Mouse (Mus musculus): ENCODE results near the gene Sh3rf3. TPM values are rescaled to one million over a fixed set of nuclear protein-coding genes. Genes with fewer than 3 reads are reported as not detected.

Sh3rf3 gene
- polyA plus RNA-seq, 1 experiment, result 6.0 TPM

DNA sequence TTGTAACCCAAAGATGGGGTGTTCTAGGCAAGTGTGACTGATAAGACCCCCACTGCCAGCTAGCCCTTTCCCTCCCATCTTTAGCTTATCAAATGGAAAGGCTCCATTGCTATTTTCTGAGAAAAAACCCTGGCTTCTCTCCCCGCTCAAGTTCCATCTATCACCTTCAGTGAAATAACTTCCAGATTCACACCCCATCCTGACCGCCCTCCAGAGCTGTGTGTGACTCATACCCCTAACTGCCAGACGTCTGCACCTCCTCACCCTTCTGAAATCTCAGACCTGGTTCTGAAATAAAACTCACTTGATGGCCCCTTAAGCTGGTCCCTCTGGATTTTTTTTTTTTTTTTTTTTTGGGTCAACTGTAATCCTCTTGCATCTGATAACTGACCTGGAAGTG is 5.2 kb upstream of the Sh3rf3 start:
- TF ChIP-seq POLR2A (IDR thresholded peaks at IDR 0.05; ENCODE audit: control insufficient read depth, extremely low read depth, insufficient read depth, low read length, poor library complexity), result no peak
- TF ChIP-seq CTCF (IDR thresholded peaks at IDR 0.05; ENCODE audit: borderline replicate concordance, control insufficient read depth, extremely low read depth, insufficient read depth, low read length, poor library complexity), result no peak
- Histone ChIP-seq H3K27ac (ENCODE audit: control insufficient read depth, insufficient read depth, low read length) (no peak overlapping the region), H3K4me3 (ENCODE audit: control insufficient read depth, insufficient read depth, low read length) (no peak overlapping the region), H3K36me3 (ENCODE audit: control insufficient read depth, insufficient read depth, low read length) (no peaks in the 10 kb centered on the region), H3K27me3 (ENCODE audit: control insufficient read depth, insufficient read depth, low read length) (peaks cover 5% of the 10 kb centered on the region; the same call in 1 of the 2 replicates), H3K4me1 (replicated peaks; ENCODE audit: control insufficient read depth, insufficient read depth, low read length) (no peaks in the 10 kb centered on the region)
- 82% methylated on average over 3 of the region's 3 CpGs for WGBS
- DNase-seq, result no peak

DNA sequence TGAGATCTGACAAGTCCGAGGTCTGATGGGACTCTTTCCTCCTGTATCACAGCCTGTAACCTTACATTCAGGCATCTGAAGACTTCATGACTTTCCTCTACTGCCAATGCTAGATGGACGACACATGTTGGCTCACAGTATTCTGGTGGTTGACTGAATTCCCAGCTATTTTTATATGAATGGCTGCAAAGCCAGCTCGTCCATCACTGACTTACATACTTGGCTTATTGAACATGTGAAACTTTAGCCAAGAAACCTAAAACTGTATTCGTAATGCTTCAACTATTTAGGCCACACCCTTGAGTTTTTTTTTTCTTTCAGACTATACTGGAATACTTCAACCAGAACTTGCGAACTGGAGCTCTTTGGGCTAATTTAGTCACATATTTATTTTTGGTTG is 3.0 kb upstream of the Sh3rf3 start:
- no peak for DNase-seq
- H3K27me3 ChIP-seq (ENCODE audit: control insufficient read depth, insufficient read depth, low read length), result peaks cover 5% of the 10 kb centered on the region; the same call in 1 of the 2 replicates
- whole genome bisulfite sequencing, result 79% methylated on average over 5 of the region's 5 CpGs
- H3K4me3 ChIP-seq (ENCODE audit: control insufficient read depth, insufficient read depth, low read length), result no peak overlapping the region
- H3K4me1 ChIP-seq (replicated peaks; ENCODE audit: control insufficient read depth, insufficient read depth, low read length), result no peaks in the 10 kb centered on the region
- no peak overlapping the region for H3K27ac ChIP-seq (ENCODE audit: control insufficient read depth, insufficient read depth, low read length)
- no peaks in the 10 kb centered on the region for H3K36me3 ChIP-seq (ENCODE audit: control insufficient read depth, insufficient read depth, low read length)
- TF ChIP-seq CTCF (IDR thresholded peaks at IDR 0.05; ENCODE audit: borderline replicate concordance, control insufficient read depth, extremely low read depth, insufficient read depth, low read length, poor library complexity) (no peak), POLR2A (IDR thresholded peaks at IDR 0.05; ENCODE audit: control insufficient read depth, extremely low read depth, insufficient read depth, low read length, poor library complexity) (no peak)

DNA sequence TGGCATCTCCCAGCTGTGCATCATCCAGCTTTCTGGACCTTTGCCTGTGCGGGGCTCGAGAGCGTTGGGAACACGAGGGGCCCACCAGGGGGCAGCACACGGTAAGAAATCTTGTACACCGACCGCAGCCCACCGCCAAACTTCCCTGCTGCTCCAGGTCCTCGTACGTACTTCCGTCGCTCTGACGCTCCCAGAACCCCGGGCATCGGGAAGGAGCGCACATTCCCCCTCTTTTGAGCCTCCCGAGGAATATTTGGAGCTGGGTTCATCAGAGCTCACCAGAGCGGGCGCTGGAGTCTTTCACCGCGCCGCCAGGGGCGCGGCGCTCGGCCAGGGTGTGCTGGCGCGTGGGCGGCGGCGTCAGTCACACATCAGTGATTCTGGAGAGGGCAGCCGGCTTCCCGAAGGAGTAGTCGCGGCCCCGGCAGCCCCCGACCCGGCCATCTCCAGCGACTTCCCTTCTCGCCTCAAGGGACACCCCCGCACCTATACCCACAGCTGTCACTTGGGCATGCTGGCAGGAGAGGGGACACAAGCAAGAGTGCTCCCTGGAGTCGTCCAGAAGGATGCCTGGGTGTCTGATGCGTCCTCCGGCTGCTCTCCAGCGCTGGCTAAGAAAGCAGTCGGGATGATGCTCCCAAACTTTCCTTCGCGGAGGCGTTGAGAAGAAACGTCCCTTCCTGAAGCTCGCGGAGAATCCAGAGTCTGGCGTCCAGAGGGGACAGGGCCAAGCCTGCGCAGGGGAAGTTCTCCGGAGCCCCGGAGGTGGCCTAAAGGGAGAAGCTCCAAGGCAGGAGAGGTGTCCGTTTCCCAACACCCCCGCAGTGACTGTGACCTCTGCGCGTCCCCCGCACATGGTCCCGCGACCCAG is 714 bp upstream of the Sh3rf3 start:
- Histone ChIP-seq H3K27me3 (ENCODE audit: control insufficient read depth, insufficient read depth, low read length) (peaks cover 5% of the 10 kb centered on the region; the same call in 1 of the 2 replicates), H3K4me1 (replicated peaks; ENCODE audit: control insufficient read depth, insufficient read depth, low read length) (no peaks in the 10 kb centered on the region), H3K27ac (ENCODE audit: control insufficient read depth, insufficient read depth, low read length) (no peak overlapping the region), H3K36me3 (ENCODE audit: control insufficient read depth, insufficient read depth, low read length) (no peaks in the 10 kb centered on the region), H3K4me3 (ENCODE audit: control insufficient read depth, insufficient read depth, low read length) (peak overlapping the region; percentile 32; the same call in 1 of the 2 replicates)
- 1% methylated on average over 63 of the region's 63 CpGs for WGBS
- peak; percentile 39 for DNase-seq
- TF ChIP-seq POLR2A (IDR thresholded peaks at IDR 0.05; ENCODE audit: control insufficient read depth, extremely low read depth, insufficient read depth, low read length, poor library complexity) (no peak), CTCF (IDR thresholded peaks at IDR 0.05; ENCODE audit: borderline replicate concordance, control insufficient read depth, extremely low read depth, insufficient read depth, low read length, poor library complexity) (peak; percentile 77)

DNA sequence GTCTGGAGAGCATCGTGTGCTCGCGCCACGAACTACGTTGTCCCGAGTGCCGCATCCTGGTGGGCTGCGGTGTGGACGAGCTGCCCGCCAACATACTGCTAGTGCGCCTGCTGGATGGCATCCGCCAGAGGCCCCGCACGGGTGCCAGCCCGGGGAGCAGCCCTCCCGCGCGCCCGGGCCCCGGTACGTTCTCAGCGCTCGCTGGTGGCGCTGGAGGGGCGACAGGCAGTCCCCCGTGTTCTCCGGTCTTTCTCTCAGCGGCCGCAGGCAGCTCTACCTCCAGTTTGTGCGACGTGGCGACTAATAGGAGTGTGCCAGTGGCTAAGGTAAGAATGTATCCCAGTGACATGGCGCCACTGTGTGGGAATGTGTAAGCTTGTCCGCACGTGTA is 637 bp downstream of the Sh3rf3 start:
- no peak for DNase-seq
- TF ChIP-seq POLR2A (IDR thresholded peaks at IDR 0.05; ENCODE audit: control insufficient read depth, extremely low read depth, insufficient read depth, low read length, poor library complexity), result no peak
- no peak for TF ChIP-seq CTCF (IDR thresholded peaks at IDR 0.05; ENCODE audit: borderline replicate concordance, control insufficient read depth, extremely low read depth, insufficient read depth, low read length, poor library complexity)
- peak overlapping the region; percentile 8; the same call in 1 of the 2 replicates for H3K4me3 ChIP-seq (ENCODE audit: control insufficient read depth, insufficient read depth, low read length)
- H3K4me1 ChIP-seq (replicated peaks; ENCODE audit: control insufficient read depth, insufficient read depth, low read length), result no peaks in the 10 kb centered on the region
- H3K27me3 ChIP-seq (ENCODE audit: control insufficient read depth, insufficient read depth, low read length), result peaks cover 5% of the 10 kb centered on the region; the same call in 1 of the 2 replicates
- no peaks in the 10 kb centered on the region for H3K36me3 ChIP-seq (ENCODE audit: control insufficient read depth, insufficient read depth, low read length)
- WGBS, result 4% methylated on average over 35 of the region's 35 CpGs
- H3K27ac ChIP-seq (ENCODE audit: control insufficient read depth, insufficient read depth, low read length), result no peak overlapping the region

DNA sequence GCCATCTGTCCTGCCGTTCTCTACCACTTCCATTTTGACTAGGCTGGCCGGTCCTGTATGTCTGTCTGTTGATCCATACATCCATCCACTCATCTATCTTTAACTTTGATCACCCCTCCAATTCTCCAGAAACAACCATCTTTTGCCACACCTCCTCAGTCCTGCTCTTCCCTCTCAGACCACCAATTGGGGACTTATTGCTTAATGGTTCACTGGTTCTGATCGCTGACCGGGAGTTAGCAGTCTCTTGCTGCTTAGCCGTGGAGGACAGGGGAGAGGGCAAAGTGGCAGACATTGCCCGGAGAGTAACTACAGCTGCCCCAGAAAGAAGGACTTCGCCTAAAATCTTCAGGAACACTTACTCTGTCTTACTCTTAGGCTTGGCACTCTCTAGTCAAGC is 1.3 kb downstream of the Sh3rf3 start:
- H3K36me3 ChIP-seq (ENCODE audit: control insufficient read depth, insufficient read depth, low read length), result no peaks in the 10 kb centered on the region
- peaks cover 5% of the 10 kb centered on the region; the same call in 1 of the 2 replicates for H3K27me3 ChIP-seq (ENCODE audit: control insufficient read depth, insufficient read depth, low read length)
- 74% methylated on average over 7 of the region's 7 CpGs for WGBS
- no peak for DNase-seq
- H3K4me1 ChIP-seq (replicated peaks; ENCODE audit: control insufficient read depth, insufficient read depth, low read length), result no peaks in the 10 kb centered on the region
- no peak overlapping the region for H3K27ac ChIP-seq (ENCODE audit: control insufficient read depth, insufficient read depth, low read length)
- TF ChIP-seq POLR2A (IDR thresholded peaks at IDR 0.05; ENCODE audit: control insufficient read depth, extremely low read depth, insufficient read depth, low read length, poor library complexity) (no peak), CTCF (IDR thresholded peaks at IDR 0.05; ENCODE audit: borderline replicate concordance, control insufficient read depth, extremely low read depth, insufficient read depth, low read length, poor library complexity) (no peak)
- no peak overlapping the region for H3K4me3 ChIP-seq (ENCODE audit: control insufficient read depth, insufficient read depth, low read length)

DNA sequence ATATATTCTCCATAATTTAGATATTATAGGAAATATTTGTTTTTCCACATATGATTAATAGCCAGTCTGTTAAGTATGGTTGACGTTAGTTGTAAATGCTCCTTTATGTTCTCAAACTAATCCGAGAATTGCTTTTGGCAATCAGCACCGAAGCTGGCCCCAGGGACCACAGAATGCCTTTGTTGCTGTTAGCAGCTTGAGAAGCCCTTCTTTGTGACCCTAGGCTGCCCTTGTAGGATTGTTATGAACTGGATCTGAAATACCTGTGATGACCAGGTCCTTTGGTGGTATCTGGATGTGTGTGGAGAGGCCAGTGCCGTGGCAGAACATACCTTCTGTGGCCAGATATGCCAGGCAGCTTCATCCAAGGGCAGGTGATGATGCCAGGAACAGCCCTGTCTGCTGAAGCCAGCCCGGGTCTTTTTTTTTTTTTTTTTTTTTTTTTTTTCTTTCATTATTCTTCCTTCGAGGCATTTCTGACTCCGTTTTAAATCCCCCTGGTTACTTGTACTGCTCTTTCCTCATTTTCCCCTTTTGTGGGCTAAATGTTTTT is 10.9 kb downstream of the Sh3rf3 start:
- no peak for TF ChIP-seq POLR2A (IDR thresholded peaks at IDR 0.05; ENCODE audit: control insufficient read depth, extremely low read depth, insufficient read depth, low read length, poor library complexity)
- no peak for TF ChIP-seq CTCF (IDR thresholded peaks at IDR 0.05; ENCODE audit: borderline replicate concordance, control insufficient read depth, extremely low read depth, insufficient read depth, low read length, poor library complexity)

More for the DNA sequence above, 10.9 kb downstream of the Sh3rf3 start:
- WGBS, result 84% methylated on average over 7 of the region's 7 CpGs
- no peaks in the 10 kb centered on the region for H3K27me3 ChIP-seq (ENCODE audit: control insufficient read depth, insufficient read depth, low read length)
- no peak overlapping the region for H3K4me3 ChIP-seq (ENCODE audit: control insufficient read depth, insufficient read depth, low read length)
- no peaks in the 10 kb centered on the region for H3K4me1 ChIP-seq (replicated peaks; ENCODE audit: control insufficient read depth, insufficient read depth, low read length)
- no peak for DNase-seq
- H3K27ac ChIP-seq (ENCODE audit: control insufficient read depth, insufficient read depth, low read length), result no peak overlapping the region
- no peaks in the 10 kb centered on the region for H3K36me3 ChIP-seq (ENCODE audit: control insufficient read depth, insufficient read depth, low read length)
